Mouse (Mus musculus): ENCODE measurements at regions not wholly inside any gene's neighbourhood (a gene's known extent, or its start where the extent isn't known, plus 50 kb on each side); places are given as distances from the start of the nearest gene placed in this dataset.

DNA sequence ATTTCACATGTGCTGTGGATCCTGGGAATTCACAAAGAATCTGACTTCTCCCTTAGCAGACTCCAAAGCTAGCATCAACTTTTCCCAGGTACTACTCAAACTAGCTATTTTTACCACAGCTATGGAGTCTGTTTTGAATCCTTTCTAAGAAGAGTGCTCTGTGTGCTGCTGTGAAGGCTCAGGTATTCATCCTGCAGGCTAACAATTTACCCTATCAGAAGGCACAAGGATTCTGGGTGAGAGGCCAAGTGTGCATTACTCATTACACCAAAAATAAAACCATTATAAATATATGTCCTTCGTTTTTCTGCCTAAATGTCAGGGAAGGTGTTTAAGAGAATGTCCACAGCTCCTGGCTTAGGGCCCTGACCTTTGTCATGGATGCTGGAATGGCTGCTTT is 353.2 kb upstream of the Negr1 start:
- Histone ChIP-seq H3K4me1 (replicated peaks) (no peaks in the 10 kb centered on the region), H3K27me3 (ENCODE audit: insufficient read depth, poor library complexity, severe bottlenecking) (no peaks in the 10 kb centered on the region), H3K4me3 (no peak overlapping the region), H3K36me3 (no peaks in the 10 kb centered on the region), H3K9me3 (no peaks in the 10 kb centered on the region), H3K27ac (no peak overlapping the region)
- WGBS, result 44% methylated on average over 1 of the region's 1 CpGs
- DNase-seq (ENCODE audit: low spot score), result no peak

DNA sequence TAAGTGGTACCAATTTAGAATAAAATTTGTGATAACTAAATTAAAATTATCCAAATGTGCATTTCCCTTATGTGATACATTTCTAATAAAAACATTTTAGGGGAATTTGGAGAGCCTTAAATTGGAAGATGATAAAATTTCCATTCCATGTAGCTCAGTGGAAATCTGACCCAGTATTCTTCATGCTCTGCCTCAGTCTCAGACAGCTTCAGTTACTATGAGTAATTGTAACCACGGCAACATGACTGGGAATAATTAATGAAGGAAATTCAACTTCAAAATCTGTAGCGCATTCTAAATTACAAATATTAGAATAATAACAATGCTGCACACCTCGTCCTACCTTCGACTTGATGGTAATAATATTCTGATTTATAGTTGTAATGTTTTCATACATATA is 350.8 kb upstream of the Negr1 start:
- Histone ChIP-seq H3K4me1 (replicated peaks) (no peaks in the 10 kb centered on the region), H3K27ac (no peak overlapping the region), H3K36me3 (no peaks in the 10 kb centered on the region), H3K4me3 (no peak overlapping the region), H3K27me3 (ENCODE audit: insufficient read depth, poor library complexity, severe bottlenecking) (no peaks in the 10 kb centered on the region), H3K9me3 (no peaks in the 10 kb centered on the region)
- no peak for DNase-seq (ENCODE audit: low spot score)
- WGBS, result 83% methylated on average over 4 of the region's 4 CpGs

DNA sequence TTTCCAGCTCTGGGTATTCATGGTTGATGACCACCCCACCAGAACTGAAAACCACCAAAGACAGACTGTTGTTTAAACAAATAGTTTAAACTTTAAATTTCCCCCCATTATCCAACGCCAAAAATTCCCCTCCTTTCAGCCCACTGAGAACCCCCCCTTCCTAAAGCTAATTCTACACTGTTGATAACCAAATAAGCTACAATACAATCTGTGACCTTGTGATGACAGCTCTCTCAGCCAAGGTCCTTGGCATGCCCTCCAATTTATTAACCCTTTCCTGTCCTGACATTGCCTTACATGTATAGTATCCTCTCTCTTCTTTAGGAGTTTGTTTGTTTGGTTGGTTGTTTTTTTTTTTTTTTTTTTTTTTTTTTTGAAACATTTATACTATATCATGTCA is 346.8 kb upstream of the Negr1 start:
- H3K36me3 ChIP-seq, result no peaks in the 10 kb centered on the region
- no peak for DNase-seq (ENCODE audit: low spot score)
- no peak overlapping the region for H3K27ac ChIP-seq
- no peaks in the 10 kb centered on the region for H3K9me3 ChIP-seq
- no peaks in the 10 kb centered on the region for H3K4me1 ChIP-seq (replicated peaks)
- H3K4me3 ChIP-seq, result no peak overlapping the region
- no peaks in the 10 kb centered on the region for H3K27me3 ChIP-seq (ENCODE audit: insufficient read depth, poor library complexity, severe bottlenecking)
- WGBS, result 49% methylated on average over 1 of the region's 1 CpGs

DNA sequence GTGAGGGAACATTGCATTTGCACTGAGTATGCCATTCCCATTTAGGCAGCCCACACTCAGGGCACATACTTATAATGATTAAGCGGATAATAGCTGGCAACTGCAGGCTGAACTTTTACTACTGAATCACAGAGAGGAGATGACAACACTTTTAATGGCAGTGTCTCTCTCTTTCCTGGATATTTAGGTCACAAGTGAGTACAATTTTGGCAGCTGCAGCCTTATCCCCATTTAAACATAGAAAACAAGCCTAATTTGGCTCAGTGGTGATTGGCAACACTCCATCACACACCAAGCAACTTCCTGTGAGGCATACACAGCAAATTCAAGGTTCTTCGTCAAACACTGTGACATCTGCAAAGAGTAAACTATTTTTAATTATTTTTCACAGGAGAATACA is 329.5 kb upstream of the Negr1 start:
- no peak for DNase-seq (ENCODE audit: low spot score)
- no peaks in the 10 kb centered on the region for H3K36me3 ChIP-seq
- WGBS, result 92% methylated on average over 2 of the region's 2 CpGs

DNA sequence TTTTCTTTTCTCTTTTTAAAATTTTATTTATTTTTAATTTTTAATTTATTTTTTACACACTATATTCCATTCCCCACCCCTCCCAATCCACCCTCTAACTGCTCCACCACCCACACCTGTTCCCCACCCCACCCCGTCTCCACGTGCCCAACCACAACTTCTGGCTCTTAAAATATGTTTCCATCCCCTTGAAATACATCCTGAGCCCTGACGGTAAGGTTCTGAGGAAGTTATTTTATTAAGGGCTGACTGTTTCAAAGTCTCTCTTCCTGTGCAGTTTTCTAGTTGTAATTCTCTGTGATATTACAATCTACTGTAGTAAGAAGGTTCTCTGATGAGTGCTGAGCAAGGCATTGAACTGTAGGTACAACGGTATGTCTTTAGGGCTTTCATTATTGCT is 325.6 kb upstream of the Negr1 start:
- Histone ChIP-seq H3K9me3 (no peaks in the 10 kb centered on the region), H3K27ac (no peak overlapping the region), H3K36me3 (no peaks in the 10 kb centered on the region), H3K27me3 (ENCODE audit: insufficient read depth, poor library complexity, severe bottlenecking) (no peaks in the 10 kb centered on the region), H3K4me1 (replicated peaks) (no peaks in the 10 kb centered on the region), H3K4me3 (no peak overlapping the region)
- WGBS, result 95% methylated on average over 4 of the region's 4 CpGs
- DNase-seq (ENCODE audit: low spot score), result no peak

More for the DNA sequence above, 329.5 kb upstream of the Negr1 start:
- Histone ChIP-seq H3K4me3 (no peak overlapping the region), H3K27ac (no peak overlapping the region), H3K9me3 (no peaks in the 10 kb centered on the region), H3K27me3 (ENCODE audit: insufficient read depth, poor library complexity, severe bottlenecking) (no peaks in the 10 kb centered on the region), H3K4me1 (replicated peaks) (no peaks in the 10 kb centered on the region)

DNA sequence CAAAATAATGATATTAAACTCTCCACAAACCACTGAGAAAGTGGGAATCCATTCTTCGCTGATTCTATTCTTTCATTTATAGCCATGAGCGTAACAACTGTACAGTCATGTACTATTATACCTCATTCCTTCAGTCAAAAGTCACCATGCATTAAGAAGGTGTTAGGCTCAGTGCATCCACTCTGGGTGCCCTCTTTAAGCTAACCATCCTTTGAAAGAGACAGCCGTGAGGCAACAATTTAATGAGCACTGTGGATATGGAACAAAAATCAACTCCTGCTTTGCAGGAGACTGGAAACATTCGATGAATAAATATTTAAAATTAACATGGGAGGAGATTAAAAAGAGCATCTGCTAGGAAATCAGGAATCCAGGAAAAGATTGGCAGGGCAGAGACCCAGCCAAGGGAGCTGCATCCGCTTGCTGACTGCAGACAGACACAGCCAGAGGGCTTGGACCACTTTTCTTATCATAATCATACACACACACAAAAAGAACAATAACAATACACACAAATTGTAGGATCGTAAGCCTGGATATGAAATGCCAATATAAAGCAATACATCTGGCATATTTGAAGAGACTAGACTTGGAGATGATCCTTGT is 309.2 kb upstream of the Negr1 start:
- Histone ChIP-seq H3K9me3 (no peaks in the 10 kb centered on the region), H3K36me3 (no peaks in the 10 kb centered on the region), H3K27ac (no peak overlapping the region), H3K27me3 (ENCODE audit: insufficient read depth, poor library complexity, severe bottlenecking) (no peaks in the 10 kb centered on the region), H3K4me3 (no peak overlapping the region), H3K4me1 (replicated peaks) (peaks cover 8% of the 10 kb centered on the region)
- 89% methylated on average over 6 of the region's 6 CpGs for WGBS
- no peak for DNase-seq (ENCODE audit: low spot score)

DNA sequence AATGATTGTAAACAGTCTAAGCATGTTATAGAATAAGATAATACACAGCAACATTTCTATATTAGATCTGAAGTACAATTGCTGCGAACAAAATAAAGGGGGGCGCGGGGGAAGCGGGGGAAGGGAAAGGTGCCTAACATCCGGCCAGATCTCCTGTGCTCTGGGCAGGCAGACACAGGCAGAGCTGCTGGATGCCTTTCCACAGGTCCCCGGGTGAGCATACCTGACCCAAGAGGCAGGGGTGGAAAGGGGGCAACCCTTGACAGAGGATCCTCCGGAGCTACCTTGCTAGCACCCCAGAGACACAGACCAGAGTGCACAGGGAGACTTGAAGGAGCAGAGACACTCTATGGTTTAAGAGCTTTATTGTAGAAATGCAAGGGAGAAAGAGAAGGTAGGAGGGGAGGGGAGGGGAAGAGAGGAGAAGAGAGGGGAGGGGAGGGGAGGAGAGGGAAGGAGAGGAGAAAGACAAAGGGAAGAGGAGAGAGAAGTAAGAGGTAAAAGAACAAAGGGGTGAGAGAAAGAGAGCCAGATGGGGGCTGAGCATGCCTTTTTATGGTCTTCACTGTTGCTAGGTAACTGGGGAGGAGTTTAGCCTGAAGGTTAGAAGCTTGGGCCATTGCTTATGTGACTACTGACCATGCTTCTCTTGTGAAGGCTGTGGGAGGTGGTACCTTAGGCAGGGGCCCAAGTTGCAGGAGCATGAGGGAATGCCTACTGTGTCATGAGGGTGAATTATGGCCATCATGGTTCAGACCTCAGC is 308.2 kb upstream of the Negr1 start:
- 76% methylated on average over 7 of the region's 7 CpGs for WGBS
- H3K4me3 ChIP-seq, result no peak overlapping the region
- no peak for DNase-seq (ENCODE audit: low spot score)
- H3K9me3 ChIP-seq, result no peaks in the 10 kb centered on the region
- H3K4me1 ChIP-seq (replicated peaks), result peaks cover 8% of the 10 kb centered on the region
- peak overlapping the region; percentile 70 for H3K27ac ChIP-seq
- no peaks in the 10 kb centered on the region for H3K36me3 ChIP-seq
- H3K27me3 ChIP-seq (ENCODE audit: insufficient read depth, poor library complexity, severe bottlenecking), result no peaks in the 10 kb centered on the region

DNA sequence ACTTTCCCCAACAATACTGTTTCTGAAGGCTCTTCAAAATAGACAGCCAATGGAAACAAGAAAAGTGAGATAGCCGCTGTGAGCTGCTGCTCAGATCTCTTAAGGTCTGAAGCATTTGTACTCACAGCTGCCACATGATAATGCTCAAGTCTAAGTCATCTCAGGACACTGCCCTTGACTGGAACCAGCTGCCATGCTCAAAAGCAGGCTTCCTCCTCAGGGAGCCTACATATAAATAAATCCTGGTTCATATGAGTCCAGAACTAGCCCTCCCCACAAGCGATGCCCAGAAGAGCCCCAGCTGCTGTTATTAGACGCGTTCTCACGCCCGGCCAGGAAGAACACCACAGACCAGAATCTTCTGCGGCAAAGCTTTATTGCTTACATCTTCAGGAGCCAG is 304.9 kb upstream of the Negr1 start:
- Histone ChIP-seq H3K4me1 (replicated peaks) (peaks cover 8% of the 10 kb centered on the region), H3K27me3 (ENCODE audit: insufficient read depth, poor library complexity, severe bottlenecking) (no peaks in the 10 kb centered on the region), H3K36me3 (no peaks in the 10 kb centered on the region), H3K27ac (no peak overlapping the region), H3K4me3 (no peak overlapping the region), H3K9me3 (no peaks in the 10 kb centered on the region)
- no peak for DNase-seq (ENCODE audit: low spot score)
- WGBS, result 97% methylated on average over 7 of the region's 7 CpGs

DNA sequence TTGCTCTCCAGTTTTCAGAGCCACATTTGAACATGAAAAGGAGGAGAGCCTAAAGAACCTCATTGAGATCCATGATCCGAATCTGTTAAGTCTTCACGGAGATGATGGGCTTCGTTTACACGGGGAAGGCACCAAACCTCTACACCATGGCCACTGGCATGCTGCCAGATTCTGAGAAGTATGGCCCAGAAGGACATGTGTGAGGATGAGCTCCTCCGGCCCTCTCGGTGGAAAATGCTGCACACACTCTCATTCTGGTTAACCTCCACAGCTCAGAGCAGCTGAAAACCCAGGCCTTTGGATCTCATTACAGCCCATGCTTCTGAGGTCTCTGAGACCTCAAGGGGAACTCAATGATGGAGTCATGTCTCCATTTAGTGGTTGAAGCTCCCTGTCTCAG is 296.9 kb upstream of the Negr1 start:
- Histone ChIP-seq H3K27me3 (ENCODE audit: insufficient read depth, poor library complexity, severe bottlenecking) (no peaks in the 10 kb centered on the region), H3K4me1 (replicated peaks) (no peaks in the 10 kb centered on the region), H3K9me3 (no peaks in the 10 kb centered on the region), H3K4me3 (no peak overlapping the region), H3K27ac (no peak overlapping the region), H3K36me3 (no peaks in the 10 kb centered on the region)
- DNase-seq (ENCODE audit: low spot score), result no peak
- 95% methylated on average over 6 of the region's 6 CpGs for WGBS

DNA sequence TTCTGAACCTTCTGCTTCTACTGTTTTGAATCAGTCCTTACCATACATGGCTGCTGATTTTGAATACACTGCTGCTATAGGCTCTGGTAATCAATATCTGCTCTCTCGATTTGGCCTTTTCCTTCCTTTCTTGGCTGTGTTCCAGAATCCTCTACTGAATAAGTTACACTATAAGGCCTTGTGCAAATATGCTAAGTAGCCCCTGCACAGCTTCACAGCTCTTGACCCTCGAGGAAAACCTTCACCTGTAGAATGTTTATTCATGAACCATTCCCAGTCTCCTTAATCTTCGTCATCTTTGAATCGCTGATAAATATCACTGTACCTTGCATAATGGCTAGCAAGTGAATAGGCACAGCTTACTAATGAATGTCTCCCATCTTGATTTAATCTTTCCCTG is 293.9 kb upstream of the Negr1 start:
- Histone ChIP-seq H3K9me3 (no peaks in the 10 kb centered on the region), H3K4me1 (replicated peaks) (no peaks in the 10 kb centered on the region), H3K36me3 (no peaks in the 10 kb centered on the region), H3K27ac (no peak overlapping the region), H3K4me3 (no peak overlapping the region), H3K27me3 (ENCODE audit: insufficient read depth, poor library complexity, severe bottlenecking) (no peaks in the 10 kb centered on the region)
- 87% methylated on average over 4 of the region's 4 CpGs for WGBS
- no peak for DNase-seq (ENCODE audit: low spot score)

DNA sequence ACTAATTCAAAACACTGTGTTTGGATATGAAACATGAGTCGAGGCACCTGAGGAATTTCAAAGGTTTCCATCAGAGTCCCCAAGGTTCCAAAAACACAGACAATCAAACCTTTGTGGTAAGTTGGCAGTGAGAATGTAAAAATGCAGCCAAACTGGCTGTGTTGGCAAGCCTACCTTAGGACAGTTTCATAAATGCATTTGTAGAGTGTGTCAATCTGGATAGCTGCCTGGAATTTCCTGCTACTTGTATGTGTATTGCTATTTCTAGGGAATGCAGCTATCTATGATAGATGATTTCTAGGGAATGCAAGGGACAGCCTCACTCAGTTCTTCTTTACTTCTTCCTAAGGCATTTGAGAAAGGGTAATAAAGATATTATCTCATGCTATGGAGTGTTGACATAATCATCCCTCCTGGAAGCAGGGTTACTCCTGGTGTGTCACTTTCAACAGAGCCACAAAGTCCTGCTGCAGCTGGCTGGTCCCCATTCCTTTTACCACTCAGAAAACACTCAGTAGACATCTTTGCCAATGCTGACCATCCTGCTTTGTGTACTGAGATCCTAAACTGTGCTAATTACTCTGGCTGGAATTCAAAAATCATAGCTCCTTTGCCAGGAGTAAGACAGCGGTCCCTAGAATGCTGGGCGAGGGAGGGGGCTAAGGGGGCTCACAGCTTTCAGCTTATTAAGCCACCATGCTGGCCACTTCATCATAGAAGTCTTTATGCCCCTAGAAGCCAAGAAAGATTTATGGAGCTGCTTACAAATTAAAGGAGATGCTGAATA is 261.4 kb upstream of the Negr1 start:
- H3K27ac ChIP-seq, result no peak overlapping the region
- no peaks in the 10 kb centered on the region for H3K36me3 ChIP-seq
- no peaks in the 10 kb centered on the region for H3K27me3 ChIP-seq (ENCODE audit: insufficient read depth, poor library complexity, severe bottlenecking)
- WGBS, result 77% methylated on average over 3 of the region's 3 CpGs
- H3K4me1 ChIP-seq (replicated peaks), result peaks cover 14% of the 10 kb centered on the region
- no peak for DNase-seq (ENCODE audit: low spot score)
- no peaks in the 10 kb centered on the region for H3K9me3 ChIP-seq
- H3K4me3 ChIP-seq, result no peak overlapping the region

DNA sequence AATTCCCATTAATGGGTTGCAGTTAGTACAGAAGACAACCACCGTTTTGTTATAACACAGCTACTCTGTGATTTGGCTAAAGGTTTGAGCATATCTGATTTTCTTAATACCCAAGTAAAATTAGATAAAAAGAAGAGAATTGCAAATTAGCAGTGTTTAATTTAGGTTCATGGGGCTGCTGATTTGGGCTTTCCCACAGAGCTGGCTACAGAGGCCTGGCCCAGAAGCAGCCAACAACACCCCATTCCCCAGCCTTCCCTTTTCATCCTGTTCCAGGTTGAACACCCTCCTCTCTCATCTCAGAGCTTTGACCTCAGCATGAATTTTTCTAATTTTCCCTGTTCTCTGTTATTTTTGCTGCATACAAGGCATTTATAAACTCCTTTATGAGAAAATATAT is 260.3 kb upstream of the Negr1 start:
- Histone ChIP-seq H3K9me3 (no peaks in the 10 kb centered on the region), H3K27me3 (ENCODE audit: insufficient read depth, poor library complexity, severe bottlenecking) (no peaks in the 10 kb centered on the region), H3K4me1 (replicated peaks) (peaks cover 15% of the 10 kb centered on the region), H3K36me3 (no peaks in the 10 kb centered on the region), H3K4me3 (no peak overlapping the region), H3K27ac (no peak overlapping the region)
- 97% methylated on average over 1 of the region's 1 CpGs for WGBS
- DNase-seq (ENCODE audit: low spot score), result no peak

DNA sequence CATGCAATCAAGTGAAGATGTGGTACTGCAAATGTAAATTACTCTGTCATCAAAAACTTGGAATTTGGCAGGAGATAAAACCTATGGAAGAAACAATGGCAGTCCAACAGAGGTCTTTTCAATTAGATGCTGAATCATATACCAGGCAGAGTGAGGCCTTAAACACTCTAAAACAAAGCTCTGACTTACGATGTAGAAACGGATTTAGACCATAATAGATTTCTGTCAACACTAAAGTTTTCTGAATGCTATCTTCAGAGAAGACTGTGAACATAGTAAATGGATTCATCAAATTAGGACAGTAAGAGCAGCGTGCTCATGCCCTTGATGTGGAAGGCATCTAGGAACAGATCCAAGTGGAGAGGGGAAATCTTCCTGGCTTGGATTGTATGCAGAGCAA is 259.8 kb upstream of the Negr1 start:
- 88% methylated on average over 3 of the region's 3 CpGs for WGBS
- Histone ChIP-seq H3K27ac (no peak overlapping the region), H3K4me1 (replicated peaks) (peaks cover 15% of the 10 kb centered on the region), H3K4me3 (no peak overlapping the region), H3K27me3 (ENCODE audit: insufficient read depth, poor library complexity, severe bottlenecking) (no peaks in the 10 kb centered on the region), H3K36me3 (no peaks in the 10 kb centered on the region), H3K9me3 (no peaks in the 10 kb centered on the region)
- no peak for DNase-seq (ENCODE audit: low spot score)
